Mouse (Mus musculus): ENCODE data around the gene Hfe.

The Hfe gene

DNA sequence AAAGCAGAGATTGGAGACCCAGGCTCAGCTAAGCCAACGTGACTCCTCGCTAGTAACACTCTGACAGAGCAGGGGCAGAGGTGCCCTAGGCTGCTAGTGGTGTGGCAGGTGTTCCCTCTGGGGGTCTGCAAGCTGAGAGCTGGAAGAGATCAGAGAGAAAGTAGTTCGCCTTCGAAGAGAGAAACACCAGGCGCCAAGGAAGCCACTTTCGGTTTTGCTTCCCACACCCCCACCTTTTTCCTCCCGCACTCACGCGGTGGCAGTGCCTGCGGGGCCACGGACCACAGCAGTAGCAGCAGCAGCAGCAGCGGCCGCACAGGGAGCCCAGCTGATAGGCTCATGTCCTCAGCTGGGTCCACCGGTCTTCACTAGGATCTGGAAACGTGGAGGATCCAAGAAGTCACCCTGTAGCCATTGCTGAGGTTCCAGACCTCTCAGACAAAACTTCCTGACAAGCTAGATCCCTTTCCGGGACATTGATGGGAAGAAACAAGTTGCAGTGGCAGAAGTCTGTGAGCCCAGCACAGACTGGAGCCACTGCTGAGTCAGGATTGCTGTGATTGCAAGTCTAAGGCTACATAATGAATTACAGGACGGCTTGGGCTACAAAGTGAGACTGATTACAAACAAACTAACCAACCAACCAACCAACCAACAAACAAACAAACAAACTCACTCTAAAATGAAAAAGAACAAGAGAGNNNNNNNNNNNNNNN is at the start of gene Hfe:
TSS of gene Hfe (minus strand) at position 481 of the 716 bp plus-strand sequence.
- DNase-seq (ENCODE audit: low read depth, low spot score) = no peak

DNA sequence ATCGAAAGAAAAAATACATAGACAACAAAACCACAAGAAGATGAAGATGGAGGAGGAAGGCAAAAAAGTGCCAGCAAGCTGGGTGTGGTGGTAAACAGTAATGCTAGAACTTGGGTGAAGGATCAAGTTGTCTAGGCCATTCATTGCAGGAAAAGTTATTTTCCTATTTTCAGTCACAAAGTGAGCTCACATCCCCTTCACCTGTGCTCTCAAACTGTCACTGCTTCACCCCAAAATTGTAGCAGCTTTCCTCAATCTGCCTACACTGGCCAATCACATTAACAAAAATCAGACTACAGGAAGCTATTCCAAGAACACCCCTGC is 49.2 kb upstream of the Hfe start:
- no peak for DNase-seq (ENCODE audit: low read depth, low spot score)

DNA sequence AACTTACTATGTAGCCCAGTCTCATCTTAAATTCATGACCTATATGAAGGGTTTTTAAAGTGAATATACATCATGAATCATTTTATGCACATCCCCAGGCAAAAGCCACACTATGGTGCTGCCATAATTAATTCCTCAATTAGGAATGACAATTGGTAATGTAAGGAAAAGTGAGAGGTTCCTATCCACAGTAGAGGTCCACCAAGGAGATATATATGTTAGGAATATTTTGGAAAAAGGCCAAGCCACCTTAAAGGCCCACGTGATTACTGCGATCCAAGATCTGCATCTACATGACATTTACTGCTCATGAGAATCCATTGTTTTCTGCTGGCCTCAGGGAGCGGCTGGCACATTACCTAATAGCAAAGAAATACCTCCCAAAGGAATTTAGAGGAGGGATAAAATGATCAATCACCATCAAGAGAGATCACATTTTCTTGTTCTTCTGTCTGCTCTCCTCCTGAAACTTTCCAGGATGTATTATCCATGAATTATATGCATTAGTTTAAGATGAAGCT is 48.7 kb upstream of the Hfe start:
- no peak for DNase-seq (ENCODE audit: low read depth, low spot score)

DNA sequence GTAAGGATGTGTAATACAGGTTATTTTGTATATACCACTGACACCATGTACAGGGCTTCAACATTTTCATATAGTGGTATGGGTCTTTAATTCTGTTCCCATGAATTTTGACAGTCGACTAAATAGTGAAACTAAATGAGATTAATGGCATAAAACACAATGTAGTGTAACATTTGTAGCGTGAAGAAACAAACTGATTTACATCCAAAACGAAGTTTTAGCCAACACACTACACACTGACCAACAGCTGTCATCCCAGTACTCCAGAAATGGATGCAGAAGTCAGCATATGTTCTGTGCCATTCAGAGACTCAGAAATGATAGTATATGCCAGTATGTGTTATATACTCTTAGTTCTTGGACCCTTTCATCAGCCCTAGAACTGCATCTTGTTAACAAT is 47.3 kb upstream of the Hfe start:
- no peak for DNase-seq (ENCODE audit: low read depth, low spot score)

DNA sequence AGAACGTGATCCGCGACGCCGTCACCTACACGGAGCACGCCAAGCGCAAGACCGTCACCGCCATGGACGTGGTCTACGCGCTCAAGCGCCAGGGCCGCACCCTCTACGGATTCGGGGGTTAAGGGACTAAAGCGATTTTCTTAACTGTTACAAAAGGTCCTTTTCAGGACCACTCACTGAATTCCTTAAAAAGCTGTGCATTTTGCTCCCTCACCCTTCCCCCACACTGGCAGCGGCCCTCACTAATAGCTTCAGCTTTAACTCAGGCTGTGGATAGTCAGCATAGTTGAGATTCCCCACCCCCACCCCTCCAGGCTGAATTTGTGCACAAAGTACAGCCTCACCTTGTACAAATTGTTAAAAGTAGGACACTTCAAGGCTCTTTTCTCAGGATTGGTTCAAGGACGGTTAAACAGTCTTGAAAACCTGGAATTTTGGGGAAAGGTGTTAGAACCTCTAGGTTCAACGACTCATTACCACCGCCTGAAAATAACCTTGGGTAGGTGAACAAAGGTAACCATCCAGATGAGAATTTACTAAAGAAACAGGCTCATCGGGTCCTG is 46.6 kb upstream of the Hfe start:
- DNase-seq (ENCODE audit: low read depth, low spot score) = peak; percentile 62

DNA sequence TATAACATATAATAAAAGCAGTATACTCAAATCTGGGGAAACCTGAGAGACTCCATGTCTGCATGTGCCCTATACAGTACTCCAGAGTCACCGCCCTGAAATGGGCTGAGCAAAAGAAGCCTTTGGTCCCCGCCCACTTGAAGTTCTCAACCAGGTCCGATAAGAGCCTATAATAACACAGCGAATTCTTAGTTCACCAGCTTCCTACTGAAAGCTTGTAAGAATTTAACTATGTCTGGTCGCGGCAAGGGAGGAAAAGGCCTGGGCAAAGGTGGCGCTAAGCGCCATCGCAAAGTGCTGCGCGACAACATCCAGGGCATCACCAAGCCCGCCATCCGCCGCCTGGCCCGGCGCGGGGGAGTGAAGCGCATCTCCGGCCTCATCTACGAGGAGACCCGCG is 46.1 kb upstream of the Hfe start, which contains the start of gene Hist1h4b:
TSS of gene Hist1h4b (plus strand) at position 224 of the 400 bp plus-strand sequence.
- peak; percentile 97 for DNase-seq (ENCODE audit: low read depth, low spot score)

DNA sequence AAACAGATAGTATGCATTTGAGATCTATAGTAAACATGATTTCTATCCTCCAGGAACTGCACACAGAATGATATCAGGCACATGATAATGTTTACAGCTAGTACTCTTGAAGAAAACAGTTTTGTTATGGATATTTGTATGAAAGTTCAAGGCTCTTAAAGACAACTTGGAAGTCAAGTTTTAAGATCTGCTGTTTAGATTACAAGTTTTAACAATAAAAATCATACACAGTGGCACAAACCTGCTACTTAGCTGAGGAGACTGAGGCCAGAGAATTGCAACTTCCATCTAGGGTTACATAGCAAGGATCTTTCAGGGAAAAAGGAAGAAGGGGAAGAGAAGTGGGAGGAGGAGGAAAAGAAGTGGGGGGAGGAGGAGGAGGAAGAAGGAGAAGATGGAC is 44.3 kb upstream of the Hfe start:
- DNase-seq (ENCODE audit: low read depth, low spot score) = no peak

DNA sequence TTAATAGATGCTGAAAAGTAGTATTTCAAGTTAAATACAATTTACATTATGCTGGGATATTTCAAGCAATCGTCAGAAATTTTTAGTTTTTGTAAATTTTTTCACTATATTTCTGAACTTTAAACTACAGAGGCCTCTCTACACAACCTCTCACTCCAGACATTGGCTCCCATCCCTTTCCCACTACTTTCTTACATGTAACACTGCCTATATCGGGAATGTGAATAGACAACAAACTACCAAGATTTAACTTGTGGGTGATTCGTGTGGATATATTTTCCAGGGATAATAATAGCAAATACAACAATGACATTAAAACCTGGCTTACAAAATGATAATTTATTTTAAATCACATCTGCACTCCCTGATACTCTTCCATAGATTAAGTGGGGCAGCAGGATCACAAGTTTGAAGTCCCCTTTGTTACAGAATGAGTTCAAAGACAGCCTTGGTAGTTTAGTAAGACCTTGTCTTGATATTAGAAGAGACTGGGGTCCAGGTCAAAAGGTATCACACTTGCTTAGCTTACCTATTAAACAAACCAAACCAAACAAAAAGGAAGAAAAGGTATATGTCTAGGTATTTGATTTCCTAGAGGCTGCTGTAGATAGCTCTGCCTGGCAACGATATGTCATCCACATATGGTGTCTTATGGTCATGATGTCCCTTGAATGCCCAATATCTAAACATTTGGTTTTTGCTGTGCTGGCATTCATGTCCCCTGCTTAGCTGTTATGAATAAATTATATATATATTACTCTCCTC is 42.8 kb upstream of the Hfe start:
- peak; percentile 40 for DNase-seq (ENCODE audit: low read depth, low spot score)

DNA sequence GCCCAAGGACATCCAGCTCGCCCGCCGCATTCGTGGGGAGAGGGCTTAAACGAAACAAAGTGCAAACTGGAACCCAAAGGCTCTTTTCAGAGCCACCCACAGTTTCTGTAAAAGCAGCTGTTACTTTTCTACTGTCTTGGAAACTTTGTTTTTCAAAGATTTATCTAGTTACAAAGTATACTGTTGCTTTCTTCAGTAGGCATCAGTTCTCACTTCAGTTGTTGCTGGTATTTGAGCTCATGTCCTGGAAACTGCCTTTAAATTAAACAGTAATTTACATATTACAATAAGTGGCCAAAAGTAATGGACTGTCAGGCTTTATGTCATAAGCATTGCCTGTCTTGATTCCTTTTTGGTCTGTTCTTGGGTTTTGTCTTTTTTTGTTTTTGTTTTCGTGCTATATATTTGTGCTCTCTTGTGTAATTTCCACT is 42.1 kb upstream of the Hfe start:
- peak; percentile 50 for DNase-seq (ENCODE audit: low read depth, low spot score)

DNA sequence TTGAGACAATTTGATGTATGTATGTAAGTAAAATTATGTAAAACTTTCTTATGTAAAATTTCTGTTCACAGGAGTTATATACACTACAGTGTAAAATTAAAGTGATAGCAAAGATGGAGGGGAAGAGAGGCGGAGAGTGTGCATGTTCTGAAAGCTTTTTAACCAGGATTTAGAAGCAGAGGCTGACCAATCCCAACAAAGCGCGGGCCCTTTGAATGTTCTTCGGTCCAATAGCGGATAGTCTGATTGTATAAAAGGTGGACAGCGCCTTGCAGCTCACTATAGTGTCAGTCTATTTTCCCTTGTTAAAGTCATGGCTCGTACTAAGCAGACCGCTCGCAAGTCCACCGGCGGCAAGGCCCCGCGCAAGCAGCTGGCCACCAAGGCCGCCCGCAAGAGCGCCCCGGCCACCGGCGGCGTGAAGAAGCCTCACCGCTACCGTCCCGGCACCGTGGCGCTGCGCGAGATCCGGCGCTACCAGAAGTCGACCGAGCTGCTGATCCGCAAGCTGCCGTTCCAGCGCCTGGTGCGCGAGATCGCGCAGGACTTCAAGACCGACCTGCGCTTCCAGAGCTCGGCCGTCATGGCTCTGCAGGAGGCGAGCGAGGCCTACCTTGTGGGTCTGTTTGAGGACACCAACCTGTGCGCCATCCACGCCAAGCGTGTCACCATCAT is 41.5 kb upstream of the Hfe start, which contains the start of gene Hist1h3b:
TSS of gene Hist1h3b (plus strand) at position 201 of the 675 bp plus-strand sequence.
- DNase-seq (ENCODE audit: low read depth, low spot score) = peak; percentile 96

DNA sequence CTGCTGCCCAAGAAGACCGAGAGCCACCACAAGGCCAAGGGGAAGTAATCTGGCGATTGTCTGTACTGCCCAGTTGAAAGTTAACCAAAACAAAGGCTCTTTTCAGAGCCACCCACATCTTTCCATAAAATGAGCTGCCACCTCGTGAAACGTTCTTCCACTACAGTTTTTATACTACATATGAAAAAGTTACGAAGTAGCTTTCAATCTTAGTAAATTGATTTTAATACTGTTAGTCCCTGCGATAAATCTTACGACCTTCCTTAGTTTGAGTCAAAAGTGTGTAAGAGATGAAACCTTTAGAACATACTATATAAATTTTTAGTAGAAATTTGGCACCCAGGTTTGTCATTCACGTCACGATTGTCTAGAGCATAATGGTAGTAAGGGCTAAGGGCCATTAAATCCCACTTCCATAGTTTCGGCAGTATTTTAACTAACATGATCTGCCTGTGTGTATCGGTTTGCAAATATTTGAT is 40.9 kb upstream of the Hfe start:
- peak; percentile 64 for DNase-seq (ENCODE audit: low read depth, low spot score)

DNA sequence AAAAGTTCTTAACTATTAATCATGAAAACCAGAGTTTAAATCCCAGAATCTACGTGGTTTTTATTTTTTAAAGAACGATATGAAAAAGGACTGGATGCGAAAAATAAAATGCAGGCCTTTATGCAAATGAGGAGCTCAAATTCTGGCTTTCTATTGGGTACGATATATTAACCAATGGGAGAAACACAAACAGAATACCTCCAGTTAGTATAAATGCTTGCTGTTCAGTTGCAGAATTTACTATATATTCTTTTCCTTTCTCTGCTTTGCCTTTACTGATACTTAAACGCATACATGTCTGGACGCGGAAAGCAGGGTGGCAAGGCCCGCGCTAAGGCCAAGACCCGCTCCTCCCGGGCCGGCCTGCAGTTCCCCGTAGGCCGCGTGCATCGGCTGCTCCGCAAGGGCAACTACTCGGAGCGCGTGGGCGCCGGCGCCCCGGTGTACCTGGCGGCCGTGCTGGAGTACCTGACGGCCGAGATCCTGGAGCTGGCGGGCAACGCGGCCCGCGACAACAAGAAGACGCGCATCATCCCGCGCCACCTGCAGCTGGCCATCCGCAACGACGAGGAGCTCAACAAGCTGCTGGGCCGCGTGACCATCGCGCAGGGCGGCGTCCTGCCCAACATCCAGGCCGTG is 40.3 kb upstream of the Hfe start, which contains the start of gene Hist1h2ab:
TSS of gene Hist1h2ab (plus strand) at position 288 of the 639 bp plus-strand sequence.
- peak; percentile 85 for DNase-seq (ENCODE audit: low read depth, low spot score)

DNA sequence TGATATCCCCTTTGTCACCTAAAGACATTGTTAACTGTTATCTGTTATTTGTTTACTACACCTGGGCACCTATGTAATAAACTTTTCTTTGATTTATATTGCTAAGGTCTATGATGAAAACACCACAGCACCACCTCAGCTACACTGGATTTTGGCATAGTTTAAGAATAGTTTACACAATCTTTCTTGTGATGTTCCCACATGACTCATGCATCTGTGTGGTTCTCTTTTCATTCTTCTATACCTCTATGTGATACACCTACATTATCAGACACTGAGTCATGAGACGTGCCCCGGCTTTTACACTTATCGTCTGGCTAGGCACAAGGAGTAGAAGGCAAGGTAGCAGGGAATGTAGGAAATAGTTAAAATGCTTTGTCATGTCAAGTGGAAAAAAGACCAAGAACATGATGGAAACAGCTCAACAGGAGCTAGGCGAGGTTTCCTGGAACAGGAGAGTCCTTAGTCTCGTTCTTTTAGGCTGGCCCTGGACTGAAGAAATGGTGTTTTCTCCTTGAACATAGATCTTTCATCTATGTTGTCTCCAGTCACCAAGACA is 39.0 kb upstream of the Hfe start:
- DNase-seq (ENCODE audit: low read depth, low spot score) = peak; percentile 42

DNA sequence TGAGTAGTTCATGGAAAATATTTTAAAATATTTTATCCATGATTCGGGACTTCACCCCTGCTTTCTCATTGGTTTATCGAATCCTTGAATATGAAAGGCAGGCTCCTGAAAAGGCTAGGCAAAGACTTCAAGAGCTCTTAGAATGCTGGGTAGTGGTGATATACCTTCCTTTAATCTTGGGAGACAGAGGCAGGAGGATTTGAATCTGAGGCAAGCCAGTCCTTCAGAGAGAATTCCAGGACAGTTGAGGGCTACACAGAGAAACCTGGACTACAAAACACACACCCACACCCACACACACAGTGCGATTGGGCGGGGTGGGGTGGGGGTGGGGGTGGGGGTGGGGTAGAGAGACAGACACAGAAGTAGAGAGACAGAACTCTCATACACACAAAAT is 37.2 kb upstream of the Hfe start:
- DNase-seq (ENCODE audit: low read depth, low spot score) = peak; percentile 58

DNA sequence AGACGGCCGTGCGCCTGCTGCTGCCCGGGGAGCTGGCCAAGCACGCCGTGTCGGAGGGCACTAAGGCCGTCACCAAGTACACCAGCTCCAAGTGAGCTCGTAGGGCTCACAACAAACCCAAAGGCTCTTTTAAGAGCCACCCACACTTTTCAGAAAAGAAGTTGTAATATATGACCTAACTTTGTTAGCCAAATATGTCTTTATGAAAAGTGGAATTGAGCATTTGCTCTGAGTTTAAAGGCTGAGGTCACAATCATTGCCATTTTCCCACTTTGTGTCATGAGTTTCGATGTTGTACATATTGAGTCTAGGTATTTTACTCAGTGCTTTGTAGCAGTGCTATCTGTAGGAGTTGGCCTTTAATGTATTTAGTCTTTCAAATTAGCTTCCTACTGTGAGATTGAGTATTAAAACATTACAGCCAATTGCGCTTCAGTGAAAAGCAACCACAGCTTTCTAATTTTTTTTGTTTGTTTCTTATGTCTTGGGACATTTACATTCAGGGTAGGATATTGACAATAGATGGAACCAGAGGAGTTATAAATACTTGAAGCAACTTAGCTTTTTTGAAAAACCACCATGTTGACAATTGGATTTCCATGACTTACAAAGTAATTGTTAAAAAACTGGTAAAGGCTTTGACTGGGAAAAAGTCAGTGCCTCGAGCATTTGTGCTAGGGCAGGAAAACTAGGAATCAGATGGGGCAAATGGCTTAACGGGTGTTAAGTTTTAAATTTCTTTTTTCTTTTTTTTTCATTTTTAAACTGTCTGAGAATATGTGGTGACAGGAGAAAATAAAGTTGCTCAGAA is 36.6 kb upstream of the Hfe start:
- peak; percentile 62 for DNase-seq (ENCODE audit: low read depth, low spot score)

DNA sequence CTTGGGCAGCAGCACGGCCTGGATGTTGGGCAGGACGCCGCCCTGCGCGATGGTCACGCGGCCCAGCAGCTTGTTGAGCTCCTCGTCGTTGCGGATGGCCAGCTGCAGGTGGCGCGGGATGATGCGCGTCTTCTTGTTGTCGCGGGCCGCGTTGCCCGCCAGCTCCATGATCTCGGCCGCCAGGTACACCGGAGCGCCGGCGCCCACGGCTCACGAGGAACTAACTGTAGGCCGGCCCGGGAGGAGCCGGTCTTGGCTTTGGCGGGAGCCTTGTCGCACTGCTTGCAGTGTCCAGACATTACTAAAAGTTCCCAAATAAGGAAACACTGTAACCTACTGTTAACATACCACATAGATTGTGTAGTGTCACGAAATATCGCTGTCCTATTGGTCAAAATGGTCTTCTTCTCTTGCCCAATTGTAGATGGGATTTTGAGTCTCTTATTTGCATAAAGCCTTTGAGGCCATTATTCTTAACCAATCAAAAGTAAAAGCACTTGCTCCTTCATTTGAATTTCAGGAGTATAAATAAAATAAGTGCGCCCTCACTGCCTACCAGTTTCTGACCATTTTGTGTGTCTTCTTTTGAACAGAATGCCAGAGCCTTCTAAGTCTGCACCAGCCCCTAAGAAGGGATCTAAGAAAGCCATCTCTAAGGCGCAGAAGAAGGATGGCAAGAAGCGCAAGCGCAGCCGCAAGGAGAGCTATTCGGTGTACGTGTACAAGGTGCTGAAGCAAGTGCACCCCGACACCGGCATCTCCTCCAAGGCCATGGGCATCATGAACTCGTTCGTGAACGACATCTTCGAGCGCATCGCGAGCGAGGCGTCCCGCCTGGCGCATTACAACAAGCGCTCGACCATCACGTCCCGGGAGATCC is 35.8 kb upstream of the Hfe start, which contains the start of gene Hist1h2bb:
TSS of gene Hist1h2bb (plus strand) at position 534 of the 880 bp plus-strand sequence.
- DNase-seq (ENCODE audit: low read depth, low spot score) = peak; percentile 88

DNA sequence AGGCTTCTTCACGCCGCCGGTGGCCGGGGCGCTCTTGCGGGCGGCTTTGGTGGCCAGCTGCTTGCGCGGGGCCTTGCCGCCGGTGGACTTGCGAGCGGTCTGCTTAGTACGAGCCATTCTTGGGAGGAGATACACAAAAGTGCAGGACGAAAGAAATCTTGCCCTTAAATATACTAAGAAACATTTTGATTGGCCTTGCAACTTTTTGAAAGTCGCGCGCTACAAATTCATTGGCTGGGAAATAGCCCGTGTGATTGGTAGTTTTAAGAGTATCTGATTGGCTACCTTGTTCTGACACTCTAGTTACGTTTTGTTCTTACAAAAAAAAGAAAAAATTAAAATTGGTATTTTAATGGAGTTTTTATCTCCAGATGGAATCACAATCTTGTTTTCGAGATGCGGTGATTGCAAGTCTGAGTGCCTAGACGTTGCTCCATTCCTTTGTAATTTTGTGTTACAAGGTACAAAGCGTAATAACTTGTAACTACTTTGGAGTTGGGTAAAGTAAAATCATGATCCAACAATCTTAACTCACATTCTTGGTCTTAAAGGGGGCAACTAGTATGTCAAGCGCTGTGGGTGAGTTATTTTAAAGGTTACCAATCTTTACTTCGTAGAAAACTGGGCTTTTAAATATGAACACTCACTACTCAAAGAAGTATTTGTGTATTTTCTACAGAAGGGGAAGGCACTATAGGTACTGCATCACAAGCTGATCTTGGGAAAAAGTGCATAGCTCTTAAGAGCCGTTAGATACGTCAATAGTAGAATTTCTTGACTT is 34.9 kb upstream of the Hfe start, which contains the start of gene Hist1h3c:
TSS of gene Hist1h3c (minus strand) at position 222 of the 781 bp plus-strand sequence.
- DNase-seq (ENCODE audit: low read depth, low spot score) = peak; percentile 93

Data from c-Kit-negative CD71-positive TER-119-positive erythroid progenitor cells, embryonic 14.5 days (primary cell).